Mouse (Mus musculus) heart, postnatal 4 days (tissue): ENCODE data around the gene Prtn3. TPM values are rescaled to one million over a fixed set of nuclear protein-coding genes. Genes with fewer than 3 reads are reported as not detected.
"Not testable (repeated sequence)": the region's sequence is repeated elsewhere in the genome, so short reads cannot be mapped to it uniquely, and the experiment has no call there.

Experiments
- DNase-seq: peaks from one replicate; pipeline ENCODE4 v3.0.0; 2021
- total RNA-seq, 2 experiments: library from RNA; stranded (reverse); gene quantifications; 2 replicates each; pipeline ENCODE4 v1.2.3; 2021

Gene Prtn3
- total RNA-seq, 2 experiments from 2014 or later: not detected

- peak; percentile 42 for DNase-seq
Measured at GRCm38 (mm10) chr10:79877757-79878156, 3.5 kb downstream of the Prtn3 start.

GRCm38 (mm10) chr10:79879527-79879926 lies 5.3 kb downstream of the Prtn3 start:
- DNase-seq: no peak

- DNase-seq: no peak
Measured at GRCm38 (mm10) chr10:79880721-79881120, 6.4 kb downstream of the Prtn3 start.

GRCm38 (mm10) chr10:79881981-79882380 lies 7.7 kb downstream of the Prtn3 start:
- peak; percentile 40 for DNase-seq

- DNase-seq: peak; percentile 88
Measured at GRCm38 (mm10) chr10:79883297-79884084, 9.2 kb downstream of the Prtn3 start.

GRCm38 (mm10) chr10:79884446-79884845 lies 10.2 kb downstream of the Prtn3 start:
- DNase-seq: peak; percentile 77

- not testable (repeated sequence) for DNase-seq
Measured at GRCm38 (mm10) chr10:79884938-79885337, 10.7 kb downstream of the Prtn3 start.

- no peak for DNase-seq
Measured at GRCm38 (mm10) chr10:79886054-79886453, 11.8 kb downstream of the Prtn3 start, which contains the start of gene Elane. Gene Elane (plus strand): TSS chr10:79886247.

GRCm38 (mm10) chr10:79886611-79887010 lies 12.3 kb downstream of the Prtn3 start:
- no peak for DNase-seq

GRCm38 (mm10) chr10:79889386-79889785 lies 15.1 kb downstream of the Prtn3 start:
- no peak for DNase-seq

- DNase-seq: no peak
Measured at GRCm38 (mm10) chr10:79890670-79891069, 16.4 kb downstream of the Prtn3 start, which contains the start of gene Cfd. Gene Cfd (plus strand): TSS chr10:79890853.

- DNase-seq: peak; percentile 84
Measured at GRCm38 (mm10) chr10:79892451-79893118, 18.3 kb downstream of the Prtn3 start.

GRCm38 (mm10) chr10:79896306-79896705 lies 22.0 kb downstream of the Prtn3 start:
- no peak for DNase-seq

GRCm38 (mm10) chr10:79896814-79897213 lies 22.5 kb downstream of the Prtn3 start:
- no peak for DNase-seq

- DNase-seq: no peak
Measured at GRCm38 (mm10) chr10:79897316-79898245, 23.3 kb downstream of the Prtn3 start.

GRCm38 (mm10) chr10:79900951-79901410 lies 26.7 kb downstream of the Prtn3 start:
- no peak for DNase-seq

GRCm38 (mm10) chr10:79906712-79907111 lies 32.4 kb downstream of the Prtn3 start:
- no peak for DNase-seq

GRCm38 (mm10) chr10:79907415-79907814 lies 33.1 kb downstream of the Prtn3 start:
- DNase-seq: no peak

GRCm38 (mm10) chr10:79908167-79909091 lies 34.2 kb downstream of the Prtn3 start, which contains the start of gene Med16:
Gene Med16 (minus strand): TSS chr10:79908923.
- DNase-seq: peak; percentile 97

GRCm38 (mm10) chr10:79909092-79909922 lies 35.0 kb downstream of the Prtn3 start:
- no peak for DNase-seq
